Mouse (Mus musculus): Measurements from ENCODE around the gene Trim61. TPM values are rescaled to one million over a fixed set of nuclear protein-coding genes. Genes with fewer than 3 reads are reported as not detected.

Gene Trim61
- 0.17 and 0.72 TPM in 2 replicates for polyA plus RNA-seq (2016; fragmentation: Nextera tagmentation; extraction: Ambion mirVana)

GRCm38 (mm10) chr8:65018423-65018822, at the start of gene Trim61, which contains the start of gene Trim60:
Gene Trim61 (minus strand): TSS chr8:65018523.
Gene Trim60 (minus strand): TSS chr8:65018584.
- WGBS, result 82% methylated on average over 8 of the region's 8 CpGs
- no peak within 1 kb of the TSS for H3K27ac ChIP-seq (ENCODE audit: poor library complexity, severe bottlenecking)

DNA sequence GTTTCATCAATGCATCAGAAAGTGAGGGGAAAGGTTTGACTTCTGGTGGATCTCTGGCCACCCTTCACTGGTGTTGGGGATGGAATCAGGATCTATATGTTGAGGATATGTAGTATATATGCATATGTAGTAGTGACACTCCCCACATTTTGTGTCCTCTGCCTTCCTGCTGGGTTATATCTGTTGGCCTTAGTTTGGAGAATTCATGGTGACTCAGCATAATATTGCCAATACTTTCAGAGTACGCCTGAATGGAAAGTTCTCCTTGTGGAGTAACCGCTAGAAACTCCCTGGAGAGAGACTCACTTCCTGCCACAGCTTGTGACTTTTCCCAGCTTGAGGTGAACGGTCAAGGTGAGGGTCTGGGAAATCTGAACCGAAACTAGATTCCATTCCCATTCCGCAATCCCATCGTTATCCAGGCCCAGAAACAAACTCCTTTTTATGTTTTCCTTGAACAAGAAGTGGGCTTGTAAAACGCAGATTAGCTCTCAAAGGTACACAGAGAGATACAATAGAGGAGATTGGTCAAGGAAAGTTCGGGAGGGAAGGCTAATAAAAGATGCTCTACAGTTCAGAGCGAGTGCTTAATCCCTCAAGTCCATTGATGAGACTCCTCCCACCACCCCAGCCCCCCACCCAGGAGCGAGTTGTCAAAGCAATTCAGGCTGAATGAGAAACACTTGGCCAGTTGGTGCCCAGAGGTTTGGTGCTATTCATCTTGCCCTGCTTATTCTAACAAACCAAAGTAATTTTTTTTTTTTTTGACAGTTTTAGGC, 49.6 kb upstream of the Trim61 start:
- Histone ChIP-seq H3K9ac (no peak overlapping the region), H3K27me3 (replicated peaks) (no peaks in the 10 kb centered on the region), H3K4me3 (no peak overlapping the region), H3K36me3 (no peaks in the 10 kb centered on the region), H3K27ac (ENCODE audit: poor library complexity, severe bottlenecking) (no peak overlapping the region), H3K4me2 (no peak overlapping the region), H3K4me1 (replicated peaks) (no peaks in the 10 kb centered on the region), H3K9me3 (replicated peaks) (no peaks in the 10 kb centered on the region)
- ATAC-seq (ENCODE audit: insufficient number of reproducible peaks, low FRiP score), result no peak
- WGBS, result 48% methylated on average over 10 of the region's 10 CpGs

More at GRCm38 (mm10) chr8:65018423-65018822, at the start of gene Trim61, which contains the start of gene Trim60:
- H3K27me3 ChIP-seq (replicated peaks), result no peaks in the 10 kb centered on the region
- H3K9ac ChIP-seq, result no peak within 1 kb of the TSS
- H3K4me1 ChIP-seq (replicated peaks), result no peaks in the 10 kb centered on the region
- 0 out of 2 replicates have a peak, but pooled peaks cover 14% of the 10 kb centered on the region for H3K9me3 ChIP-seq (replicated peaks)
- H3K4me2 ChIP-seq, result no peak within 1 kb of the TSS
- ATAC-seq (ENCODE audit: insufficient number of reproducible peaks, low FRiP score), result no peak
- H3K36me3 ChIP-seq, result no peaks in the 10 kb centered on the region
- no peak within 1 kb of the TSS for H3K4me3 ChIP-seq

- no peaks in the 10 kb centered on the region for H3K36me3 ChIP-seq
- no peaks in the 10 kb centered on the region for H3K9me3 ChIP-seq (replicated peaks)
- H3K4me3 ChIP-seq, result no peak overlapping the region
- H3K9ac ChIP-seq, result no peak overlapping the region
- no peak overlapping the region for H3K27ac ChIP-seq (ENCODE audit: poor library complexity, severe bottlenecking)
- ATAC-seq (ENCODE audit: insufficient number of reproducible peaks, low FRiP score), result no peak
- 91% methylated on average over 4 of the region's 4 CpGs for WGBS
- H3K4me2 ChIP-seq, result no peak overlapping the region
- no peaks in the 10 kb centered on the region for H3K4me1 ChIP-seq (replicated peaks)
- H3K27me3 ChIP-seq (replicated peaks), result no peaks in the 10 kb centered on the region
Measured at GRCm38 (mm10) chr8:65067031-65067430, 48.7 kb upstream of the Trim61 start.

GRCm38 (mm10) chr8:65065622-65066021, 47.3 kb upstream of the Trim61 start:
- H3K36me3 ChIP-seq, result no peaks in the 10 kb centered on the region
- no peaks in the 10 kb centered on the region for H3K9me3 ChIP-seq (replicated peaks)
- H3K4me1 ChIP-seq (replicated peaks), result no peaks in the 10 kb centered on the region
- H3K4me2 ChIP-seq, result no peak overlapping the region
- no peaks in the 10 kb centered on the region for H3K27me3 ChIP-seq (replicated peaks)
- no peak overlapping the region for H3K27ac ChIP-seq (ENCODE audit: poor library complexity, severe bottlenecking)
- H3K4me3 ChIP-seq, result no peak overlapping the region
- ATAC-seq (ENCODE audit: insufficient number of reproducible peaks, low FRiP score), result no peak
- WGBS, result 93% methylated on average over 3 of the region's 3 CpGs
- no peak overlapping the region for H3K9ac ChIP-seq

- Histone ChIP-seq H3K4me3 (no peak overlapping the region), H3K27me3 (replicated peaks) (no peaks in the 10 kb centered on the region), H3K4me1 (replicated peaks) (no peaks in the 10 kb centered on the region), H3K4me2 (no peak overlapping the region), H3K27ac (ENCODE audit: poor library complexity, severe bottlenecking) (no peak overlapping the region), H3K36me3 (no peaks in the 10 kb centered on the region), H3K9ac (no peak overlapping the region), H3K9me3 (replicated peaks) (no peaks in the 10 kb centered on the region)
- ATAC-seq (ENCODE audit: insufficient number of reproducible peaks, low FRiP score), result no peak
- 58% methylated on average over 2 of the region's 2 CpGs for WGBS
Measured at GRCm38 (mm10) chr8:65064071-65064470, 45.7 kb upstream of the Trim61 start.

DNA sequence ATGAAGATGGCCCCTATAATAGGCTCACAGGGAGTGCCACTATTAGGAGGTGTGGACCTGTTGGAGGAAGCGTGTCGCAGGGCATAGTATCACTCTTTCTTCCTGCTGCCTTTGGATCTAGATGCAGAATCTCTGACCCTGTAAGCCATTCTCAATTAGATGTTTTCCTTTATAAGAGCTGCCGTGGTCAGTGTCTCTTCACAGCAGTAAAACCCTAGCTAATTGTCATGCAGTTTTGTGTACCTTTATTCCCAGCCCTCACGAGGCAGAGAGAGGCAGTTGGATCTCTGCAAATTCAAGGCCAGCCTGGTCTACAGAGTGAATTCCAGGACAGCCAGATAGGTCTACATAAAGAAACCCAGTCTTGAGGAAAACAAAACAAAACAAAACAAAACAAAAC, 43.9 kb upstream of the Trim61 start:
- no peak overlapping the region for H3K9ac ChIP-seq
- no peaks in the 10 kb centered on the region for H3K27me3 ChIP-seq (replicated peaks)
- H3K36me3 ChIP-seq, result no peaks in the 10 kb centered on the region
- H3K4me2 ChIP-seq, result no peak overlapping the region
- no peak overlapping the region for H3K27ac ChIP-seq (ENCODE audit: poor library complexity, severe bottlenecking)
- ATAC-seq (ENCODE audit: insufficient number of reproducible peaks, low FRiP score), result no peak
- H3K4me1 ChIP-seq (replicated peaks), result no peaks in the 10 kb centered on the region
- H3K9me3 ChIP-seq (replicated peaks), result no peaks in the 10 kb centered on the region
- whole genome bisulfite sequencing, result 81% methylated on average over 4 of the region's 4 CpGs
- no peak overlapping the region for H3K4me3 ChIP-seq

DNA sequence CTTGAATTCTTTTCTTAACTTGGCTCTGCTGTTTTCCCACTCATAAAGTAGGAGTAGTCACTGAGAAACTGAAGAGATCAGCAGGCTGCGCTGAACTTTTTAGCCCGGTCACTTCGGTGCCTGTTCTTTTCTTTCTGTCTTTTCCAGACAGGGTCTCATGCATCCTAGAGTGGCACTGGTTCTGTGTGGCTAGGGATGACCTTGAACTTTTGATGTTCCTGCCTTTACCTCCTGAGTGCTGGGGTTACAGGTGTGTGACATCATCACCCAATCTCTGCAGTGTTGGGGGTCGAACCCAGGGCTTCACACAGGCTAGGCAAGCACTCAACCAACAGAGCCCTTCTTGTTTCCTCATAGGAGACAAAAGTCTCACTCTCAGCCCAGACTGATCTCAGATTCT, 38.4 kb upstream of the Trim61 start:
- Histone ChIP-seq H3K27ac (ENCODE audit: poor library complexity, severe bottlenecking) (no peak overlapping the region), H3K4me2 (no peak overlapping the region), H3K36me3 (no peaks in the 10 kb centered on the region), H3K27me3 (replicated peaks) (no peaks in the 10 kb centered on the region), H3K9ac (no peak overlapping the region), H3K4me3 (no peak overlapping the region), H3K9me3 (replicated peaks) (no peaks in the 10 kb centered on the region), H3K4me1 (replicated peaks) (no peaks in the 10 kb centered on the region)
- 74% methylated on average over 4 of the region's 4 CpGs for WGBS
- no peak for ATAC-seq (ENCODE audit: insufficient number of reproducible peaks, low FRiP score)

DNA sequence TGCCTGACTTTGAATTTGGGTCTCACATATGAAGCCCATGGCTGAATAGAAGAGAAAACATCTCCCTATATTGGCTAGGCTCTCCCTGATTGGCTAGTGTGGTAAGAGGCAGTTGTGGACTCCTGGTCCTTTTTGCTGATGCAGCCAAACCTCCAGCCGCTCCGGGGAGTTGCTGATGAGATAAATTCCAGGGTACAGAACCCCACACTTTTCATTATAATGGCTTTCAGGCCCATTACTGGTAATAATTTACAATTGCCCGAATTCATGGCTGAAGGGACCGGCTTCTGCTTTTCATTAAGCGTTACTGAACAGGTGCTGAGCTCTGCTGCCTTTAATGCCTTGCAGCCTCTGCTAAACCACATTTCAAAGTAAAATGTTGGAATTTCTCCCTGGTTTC, 35.6 kb upstream of the Trim61 start:
- Histone ChIP-seq H3K4me2 (no peak overlapping the region), H3K36me3 (no peaks in the 10 kb centered on the region), H3K9me3 (replicated peaks) (no peaks in the 10 kb centered on the region), H3K27me3 (replicated peaks) (no peaks in the 10 kb centered on the region), H3K4me1 (replicated peaks) (no peaks in the 10 kb centered on the region), H3K27ac (ENCODE audit: poor library complexity, severe bottlenecking) (no peak overlapping the region), H3K4me3 (no peak overlapping the region), H3K9ac (no peak overlapping the region)
- ATAC-seq (ENCODE audit: insufficient number of reproducible peaks, low FRiP score), result no peak
- WGBS, result 75% methylated on average over 5 of the region's 5 CpGs

GRCm38 (mm10) chr8:65053554-65053953, 35.2 kb upstream of the Trim61 start:
- 81% methylated on average over 3 of the region's 3 CpGs for WGBS
- ATAC-seq (ENCODE audit: insufficient number of reproducible peaks, low FRiP score), result no peak
- Histone ChIP-seq H3K4me1 (replicated peaks) (no peaks in the 10 kb centered on the region), H3K4me3 (no peak overlapping the region), H3K27me3 (replicated peaks) (no peaks in the 10 kb centered on the region), H3K4me2 (no peak overlapping the region), H3K9ac (no peak overlapping the region), H3K36me3 (no peaks in the 10 kb centered on the region), H3K9me3 (replicated peaks) (no peaks in the 10 kb centered on the region), H3K27ac (ENCODE audit: poor library complexity, severe bottlenecking) (no peak overlapping the region)

DNA sequence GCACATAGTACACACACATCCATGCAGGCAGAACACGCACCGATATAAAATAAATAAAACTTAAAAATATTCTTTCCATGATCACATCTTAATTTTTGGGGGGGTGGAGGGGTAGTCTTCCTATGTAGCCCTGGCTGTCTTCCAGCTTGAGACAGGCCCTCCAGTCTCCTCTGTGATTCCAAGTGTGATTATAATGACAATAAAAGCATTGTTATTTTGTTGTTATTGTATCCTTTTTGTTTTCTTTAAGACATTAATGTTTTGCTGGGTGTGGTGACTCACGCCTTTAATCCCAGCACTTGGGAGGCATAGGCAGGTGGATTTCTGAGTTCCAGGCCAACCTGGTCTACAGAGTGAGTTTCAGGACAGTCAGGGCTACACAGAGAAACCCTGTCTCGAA, 29.5 kb upstream of the Trim61 start:
- no peak for ATAC-seq (ENCODE audit: insufficient number of reproducible peaks, low FRiP score)

GRCm38 (mm10) chr8:65047193-65047592, 28.9 kb upstream of the Trim61 start:
- H3K9me3 ChIP-seq (replicated peaks), result no peaks in the 10 kb centered on the region
- no peak overlapping the region for H3K9ac ChIP-seq
- ATAC-seq (ENCODE audit: insufficient number of reproducible peaks, low FRiP score), result no peak
- WGBS, result 85% methylated on average over 4 of the region's 4 CpGs
- H3K36me3 ChIP-seq, result no peaks in the 10 kb centered on the region
- no peaks in the 10 kb centered on the region for H3K27me3 ChIP-seq (replicated peaks)
- H3K4me3 ChIP-seq, result no peak overlapping the region
- no peaks in the 10 kb centered on the region for H3K4me1 ChIP-seq (replicated peaks)
- no peak overlapping the region for H3K4me2 ChIP-seq
- H3K27ac ChIP-seq (ENCODE audit: poor library complexity, severe bottlenecking), result no peak overlapping the region

More for the DNA sequence above, 29.5 kb upstream of the Trim61 start:
- H3K9ac ChIP-seq, result no peak overlapping the region
- 79% methylated on average over 4 of the region's 4 CpGs for WGBS
- H3K27me3 ChIP-seq (replicated peaks), result no peaks in the 10 kb centered on the region
- H3K4me2 ChIP-seq, result no peak overlapping the region
- H3K27ac ChIP-seq (ENCODE audit: poor library complexity, severe bottlenecking), result no peak overlapping the region
- H3K9me3 ChIP-seq (replicated peaks), result no peaks in the 10 kb centered on the region
- no peaks in the 10 kb centered on the region for H3K36me3 ChIP-seq
- H3K4me3 ChIP-seq, result no peak overlapping the region
- no peaks in the 10 kb centered on the region for H3K4me1 ChIP-seq (replicated peaks)

DNA sequence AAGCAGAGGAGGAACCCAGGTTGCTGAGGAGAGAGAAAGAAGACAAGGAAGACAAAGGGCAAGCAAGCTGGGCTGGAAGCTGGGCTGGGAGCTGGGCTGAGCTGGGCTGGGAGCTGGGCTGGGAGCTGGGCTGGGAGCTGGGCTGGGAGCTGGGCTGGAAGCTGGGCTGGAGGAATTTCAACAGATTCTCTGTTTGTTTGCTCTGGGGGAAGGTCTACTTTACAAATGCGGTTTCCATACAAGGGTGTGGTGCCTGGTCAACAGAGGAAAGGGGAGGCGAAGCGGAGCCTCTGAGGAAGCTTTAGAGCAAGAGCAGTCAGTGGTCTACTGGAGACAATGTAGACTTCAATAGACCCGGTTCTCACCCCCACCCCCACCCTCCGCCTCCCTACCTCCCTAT, 28.2 kb upstream of the Trim61 start:
- no peaks in the 10 kb centered on the region for H3K36me3 ChIP-seq
- no peak overlapping the region for H3K4me3 ChIP-seq
- H3K9me3 ChIP-seq (replicated peaks), result no peaks in the 10 kb centered on the region
- H3K4me1 ChIP-seq (replicated peaks), result no peaks in the 10 kb centered on the region
- 43% methylated on average over 5 of the region's 5 CpGs for WGBS
- no peak overlapping the region for H3K9ac ChIP-seq
- no peak for ATAC-seq (ENCODE audit: insufficient number of reproducible peaks, low FRiP score)
- peak overlapping the region; percentile 17; the same call in 1 of the 2 replicates for H3K4me2 ChIP-seq
- H3K27me3 ChIP-seq (replicated peaks), result no peaks in the 10 kb centered on the region
- H3K27ac ChIP-seq (ENCODE audit: poor library complexity, severe bottlenecking), result no peak overlapping the region
